Mouse (Mus musculus) E14TG2a.4 (cell line): Measurements from ENCODE around the gene Prkca.

Source experiments
- CTCF ChIP-seq: conservative IDR thresholded peaks from 2 replicates; pipeline ENCODE4 v1.5.1; 2014; ENCODE audit warnings: low read length
- NANOG ChIP-seq: IDR thresholded peaks from 2 replicates; pipeline ENCODE4 v1.6.1; 2014; ENCODE audit warnings: borderline replicate concordance, low read length, mixed read lengths
- POU5F1 ChIP-seq: IDR thresholded peaks from 2 replicates; pipeline ENCODE4 v1.6.1; 2014; ENCODE audit warnings: low read length, borderline replicate concordance

- TF ChIP-seq CTCF (no peak), POU5F1 (no peak), NANOG (no peak)
Observed at GRCm38 (mm10) chr11:108162639-108163038, 181.1 kb downstream of the Prkca start.
